Mouse (Mus musculus) cerebellum, adult 11 months (tissue): ENCODE results near the gene Zfp451.

ENCODE experiments used
- DNase-seq: peaks from one replicate; pipeline ENCODE4 v3.0.0; 2022

Zfp451 gene

GRCm38 (mm10) chr1:33712026-33712425, 102.4 kb downstream of the Zfp451 start:
- no peak for DNase-seq
